Mouse (Mus musculus) liver, adult (tissue): ENCODE data around the gene Map3k7cl.

Source experiments
- GATA4 ChIP-seq: IDR thresholded peaks from 2 replicates; pipeline ENCODE4 v1.6.1; 2014; ENCODE audit warnings: mild to moderate bottlenecking, low read length; ENCODE audit not compliant: insufficient replicate concordance

Map3k7cl gene

GRCm38 (mm10) chr16:87611420-87611819 is 58.3 kb downstream of the Map3k7cl start:
- peak; percentile 26; the same call in 1 of the 2 replicates for TF ChIP-seq GATA4

DNA sequence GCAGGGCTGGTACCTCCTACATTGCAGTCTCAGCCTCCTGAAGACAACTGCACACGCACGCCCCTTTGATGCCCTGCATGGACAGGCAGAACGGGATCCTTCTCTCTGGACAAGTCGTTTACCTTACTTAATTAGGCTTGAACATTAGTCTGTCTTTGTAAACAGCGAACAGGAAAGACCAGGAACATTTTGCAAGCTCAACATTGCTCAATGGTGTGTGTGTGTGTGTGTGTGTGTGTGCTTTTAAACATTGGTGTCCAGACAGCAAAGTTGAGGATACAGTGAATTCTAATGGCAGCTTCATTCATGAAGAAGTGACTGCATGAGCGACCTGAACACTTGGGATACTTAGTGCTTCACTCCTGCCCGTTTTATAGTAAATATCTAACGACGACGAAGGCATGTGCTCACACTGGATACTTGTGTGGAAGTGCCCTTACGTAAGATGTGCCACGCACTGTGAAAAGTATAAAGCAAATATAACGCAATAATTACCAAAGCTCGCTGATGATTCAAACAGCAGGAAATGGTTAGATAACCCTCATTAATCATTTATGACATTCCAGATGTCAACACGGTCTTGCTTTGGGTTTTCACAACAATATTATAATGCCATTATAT is 59.2 kb downstream of the Map3k7cl start:
- no peak for TF ChIP-seq GATA4

DNA sequence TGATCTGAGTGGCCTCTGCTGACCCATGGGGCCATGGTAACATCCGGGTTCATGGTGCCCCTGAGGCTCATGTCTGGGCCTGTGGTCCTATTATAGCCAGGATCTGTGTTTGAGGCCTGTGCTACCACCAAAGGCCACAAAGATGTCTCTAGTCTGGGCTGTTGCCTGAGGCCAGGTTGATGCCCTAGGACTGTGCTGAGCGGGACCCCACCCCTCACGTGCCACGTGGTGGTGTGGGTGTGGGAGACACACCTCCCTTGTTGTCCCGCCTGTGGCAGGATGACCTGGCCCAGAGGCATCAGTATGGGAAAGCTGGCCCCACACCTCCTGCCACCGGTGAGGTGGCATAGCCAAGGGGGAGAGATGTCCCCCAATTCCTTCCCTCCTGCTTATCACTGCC is 64.2 kb downstream of the Map3k7cl start:
- no peak for TF ChIP-seq GATA4

GRCm38 (mm10) chr16:87621246-87621645 is 68.1 kb downstream of the Map3k7cl start:
- TF ChIP-seq GATA4, result no peak

DNA sequence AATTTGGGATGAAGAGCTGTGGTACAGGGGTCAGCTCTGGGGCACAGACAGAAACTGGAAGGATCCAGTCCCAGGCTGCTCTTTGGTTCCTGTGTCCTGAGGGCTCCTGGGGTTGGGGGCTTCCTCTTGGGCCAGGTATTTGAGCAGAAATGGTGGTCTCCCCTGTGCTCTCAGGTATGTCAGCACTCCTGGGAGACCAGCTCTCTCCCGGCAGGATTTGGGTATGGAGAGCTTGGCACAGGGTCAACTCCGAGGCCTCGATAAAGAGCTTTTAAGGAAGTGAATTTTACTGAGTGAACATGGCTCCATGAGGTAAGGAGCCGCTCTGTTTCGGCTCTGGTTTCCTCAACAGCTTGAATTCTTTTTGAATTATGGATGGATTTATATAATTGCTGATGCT is 70.8 kb downstream of the Map3k7cl start:
- no peak for TF ChIP-seq GATA4

DNA sequence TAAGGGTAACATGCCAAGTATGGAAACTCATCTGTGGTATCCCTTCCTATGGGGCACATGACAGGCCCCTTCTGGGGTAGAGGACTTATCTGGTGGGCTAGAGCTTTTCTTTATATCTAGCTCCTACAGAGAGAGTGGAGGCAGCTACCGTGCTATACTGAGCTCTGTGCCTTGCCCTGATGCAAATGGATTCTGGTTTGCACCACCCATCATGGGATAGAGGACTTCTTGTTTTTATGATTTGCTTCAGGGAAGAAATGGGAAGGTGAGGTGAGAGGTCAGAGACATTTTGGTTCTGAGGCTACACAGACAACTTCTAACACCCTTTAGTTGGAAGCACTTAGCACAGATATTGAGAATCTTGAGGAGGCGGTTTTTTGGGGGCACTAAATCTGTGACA is 71.8 kb downstream of the Map3k7cl start:
- no peak for TF ChIP-seq GATA4

DNA sequence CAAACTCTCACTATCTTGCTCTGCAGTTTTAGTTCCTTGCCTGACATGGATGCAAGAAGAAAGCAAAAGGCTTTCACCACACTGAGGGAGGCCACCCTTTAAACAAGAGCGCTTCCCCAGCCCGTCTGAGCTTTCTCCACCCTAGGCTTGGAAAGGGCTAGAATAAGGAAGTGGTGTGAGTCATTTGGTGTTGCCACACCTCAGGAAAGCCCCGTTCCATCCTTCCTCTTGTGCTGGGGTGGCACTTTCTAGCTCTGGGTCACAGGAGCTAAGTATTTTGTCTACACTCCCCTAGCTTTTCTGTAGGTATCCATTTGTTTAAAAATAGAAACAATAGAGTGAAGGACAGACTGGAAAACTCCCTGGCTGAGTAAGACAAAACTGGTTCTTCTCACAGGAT is 72.2 kb downstream of the Map3k7cl start:
- TF ChIP-seq GATA4, result no peak

DNA sequence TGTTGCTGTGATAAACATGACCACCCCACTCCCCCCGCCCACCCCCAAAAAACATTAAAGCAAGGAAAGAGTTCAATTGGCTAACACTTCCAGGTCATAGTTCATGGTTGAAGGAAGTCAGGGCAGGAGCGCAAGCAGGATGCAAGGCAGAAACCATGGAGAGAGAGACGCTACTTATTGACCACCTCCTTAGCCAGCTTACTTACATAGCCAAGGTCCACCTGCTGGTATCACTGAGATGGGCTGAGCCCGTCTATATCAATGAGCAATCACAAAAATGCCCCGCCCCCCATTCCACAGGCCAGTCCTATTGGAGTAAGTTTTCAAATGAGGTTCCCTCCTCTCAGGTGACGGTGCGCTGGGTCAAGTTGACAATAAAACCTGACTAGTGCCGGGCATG is 72.7 kb downstream of the Map3k7cl start:
- no peak for TF ChIP-seq GATA4

- TF ChIP-seq GATA4, result no peak
Observed at GRCm38 (mm10) chr16:87626696-87627095, 73.6 kb downstream of the Map3k7cl start.

GRCm38 (mm10) chr16:87634709-87635108 is 81.6 kb downstream of the Map3k7cl start:
- TF ChIP-seq GATA4, result no peak

DNA sequence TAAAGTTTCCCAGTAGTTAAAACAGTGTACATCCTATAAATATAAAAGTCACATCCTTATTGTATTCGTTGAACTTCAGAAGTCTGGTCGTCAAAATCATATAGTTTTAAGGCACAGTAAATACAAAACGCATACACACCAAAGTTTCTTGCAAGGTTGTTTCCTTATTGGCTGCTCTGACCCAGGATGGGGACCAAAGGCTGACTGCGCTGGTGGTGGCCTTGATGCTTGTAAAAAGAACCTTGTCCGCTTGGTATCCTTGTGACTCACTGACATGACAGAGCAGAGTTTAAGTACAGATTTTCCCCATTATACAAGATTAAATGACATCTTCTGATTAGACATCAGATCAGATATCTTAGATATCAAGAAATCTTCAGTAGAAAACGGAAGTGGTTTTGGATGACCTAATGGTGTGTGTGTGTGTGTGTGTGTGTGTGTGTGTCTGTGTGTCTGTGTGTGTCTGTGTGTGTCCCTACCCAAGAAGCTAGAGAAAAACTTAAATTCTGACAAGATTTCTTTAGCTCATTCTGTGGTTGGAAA is 82.2 kb downstream of the Map3k7cl start:
- no peak for TF ChIP-seq GATA4

- no peak for TF ChIP-seq GATA4
Observed at GRCm38 (mm10) chr16:87635841-87636240, 82.7 kb downstream of the Map3k7cl start.

GRCm38 (mm10) chr16:87638098-87638497 is 85.0 kb downstream of the Map3k7cl start:
- no peak for TF ChIP-seq GATA4

DNA sequence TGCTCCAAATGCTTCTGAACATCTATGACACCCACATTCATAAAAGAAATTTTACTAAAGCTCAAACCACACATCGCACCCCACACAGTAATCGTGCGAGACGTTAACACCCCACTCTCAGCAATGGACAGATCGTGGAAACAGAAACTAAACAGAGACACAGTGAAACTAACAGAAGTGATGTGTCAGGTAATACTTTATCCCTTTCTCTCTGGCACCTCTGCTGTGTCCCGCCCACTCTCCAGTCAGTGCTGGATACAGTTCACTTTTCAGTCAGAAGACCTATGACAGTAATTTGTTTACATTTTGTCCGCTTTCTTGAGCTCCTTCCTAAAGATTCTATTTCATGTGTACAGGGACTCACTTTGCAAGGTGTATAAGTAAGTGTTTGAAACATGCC is 89.1 kb downstream of the Map3k7cl start:
- no peak for TF ChIP-seq GATA4

- no peak for TF ChIP-seq GATA4
Observed at GRCm38 (mm10) chr16:87644111-87644770, 91.1 kb downstream of the Map3k7cl start.
